Mouse (Mus musculus): ENCODE measurements around the gene Cth.

- TF ChIP-seq CTCF (IDR thresholded peaks at IDR 0.05; ENCODE audit: insufficient read depth, low read depth, low read length) (no peak), POLR2A (IDR thresholded peaks at IDR 0.05; ENCODE audit: insufficient read depth, low read depth, low read length) (no peak)
These were observed 46.3 kb upstream of the Cth start for GRCm38 (mm10) chr3:157971151-157971550.
